Mouse (Mus musculus) bone marrow, adult 2 months (tissue): ENCODE measurements around the gene Ncapg2. TPM values are rescaled to one million over a fixed set of nuclear protein-coding genes. Genes with fewer than 3 reads are reported as not detected.

Source experiments
- H3K27ac ChIP-seq: fragments of 200-500 bp; 2 replicates; pipeline ENCODE4 v1.5.1; 2012; ENCODE audit warnings: low read depth, mild to moderate bottlenecking, control low read depth, inconsistent platforms, low read length; ENCODE audit not compliant: control insufficient read depth, poor library complexity, insufficient read depth
- H3K4me1 ChIP-seq: fragments of 200-500 bp; 2 replicates; pipeline ENCODE4 v1.6.1; 2011; ENCODE audit warnings: low read length; ENCODE audit not compliant: control insufficient read depth, insufficient read depth
- H3K4me3 ChIP-seq: fragments of 200-500 bp; replicated peaks from 2 replicates; pipeline ENCODE3; 2011; ENCODE audit warnings: mild to moderate bottlenecking, low read depth, low read length, control low read depth; ENCODE audit not compliant: control insufficient read depth
- CTCF ChIP-seq: fragments of 200-500 bp; IDR thresholded peaks from 2 replicates; pipeline ENCODE4 v1.5.1; 2011; ENCODE audit warnings: low read length, control low read depth; ENCODE audit not compliant: control insufficient read depth, insufficient read depth
- POLR2A ChIP-seq: fragments of 200-500 bp; IDR thresholded peaks from 2 replicates; pipeline ENCODE4 v1.6.1; 2011; ENCODE audit warnings: low read depth, mild to moderate bottlenecking, control low read depth, low read length, borderline replicate concordance; ENCODE audit not compliant: control insufficient read depth
- WGBS: fragments of 180-500 bp; shearing (Covaris S2); methylation state at CpG from one replicate; pipeline ENCODE4 v1.1.7; 2018; 5-methylcytosine and 5-hydroxymethylcytosine counted together
- polyA plus RNA-seq: library from polyadenylated mRNA; stranded (reverse); fragments of >200 nt; gene quantifications from 2 replicates; pipeline ENCODE4 v1.2.4, GENCODE M21; 2011; ENCODE audit warnings: low replicate concordance; ENCODE audit not compliant: missing spikeins, insufficient read depth, insufficient read length

The Ncapg2 gene
- polyA plus RNA-seq, 1 experiment: 57.5 TPM

- no peak for TF ChIP-seq POLR2A
- no peak for TF ChIP-seq CTCF
- Histone ChIP-seq H3K27ac (no peak overlapping the region), H3K4me3 (no peak overlapping the region), H3K4me1 (peaks cover 2% of the 10 kb centered on the region)
- WGBS: 60% methylated on average over 1 of the region's 1 CpGs
These were observed 76.7 kb downstream of the Ncapg2 start for GRCm38 (mm10) chr12:116481921-116482320.

GRCm38 (mm10) chr12:116483581-116483980, 78.4 kb downstream of the Ncapg2 start:
- Histone ChIP-seq H3K4me3 (no peak overlapping the region), H3K27ac (no peak overlapping the region), H3K4me1 (peaks cover 2% of the 10 kb centered on the region)
- 53% methylated on average over 2 of the region's 2 CpGs for WGBS
- TF ChIP-seq POLR2A (no peak), CTCF (no peak)

- Histone ChIP-seq H3K4me1 (peaks cover 2% of the 10 kb centered on the region), H3K4me3 (no peak overlapping the region), H3K27ac (no peak overlapping the region)
- WGBS: 62% methylated on average over 8 of the region's 8 CpGs
- TF ChIP-seq CTCF (no peak), POLR2A (no peak)
These were observed 79.8 kb downstream of the Ncapg2 start for GRCm38 (mm10) chr12:116484991-116485390.

- Histone ChIP-seq H3K4me1 (peaks cover 2% of the 10 kb centered on the region), H3K27ac (no peak within 1 kb of the TSS), H3K4me3 (no peak within 1 kb of the TSS)
- no peak for TF ChIP-seq POLR2A
- no peak for TF ChIP-seq CTCF
- WGBS: under 1% methylated on average over 85 of the region's 86 CpGs
These were observed 80.6 kb downstream of the Ncapg2 start, which contains the start of gene Ptprn2 for GRCm38 (mm10) chr12:116485591-116486403. TSS of gene Ptprn2 (plus strand) at chr12:116485720.

GRCm38 (mm10) chr12:116486404-116486730, 81.2 kb downstream of the Ncapg2 start:
- no peak for TF ChIP-seq CTCF
- no peak for TF ChIP-seq POLR2A
- H3K4me3 ChIP-seq: no peak overlapping the region
- H3K4me1 ChIP-seq: peaks cover 2% of the 10 kb centered on the region
- 15% methylated on average over 10 of the region's 10 CpGs for WGBS
- H3K27ac ChIP-seq: no peak overlapping the region

- TF ChIP-seq CTCF (no peak), POLR2A (no peak)
- WGBS: 65% methylated on average over 8 of the region's 8 CpGs
- Histone ChIP-seq H3K4me1 (peaks cover 2% of the 10 kb centered on the region), H3K4me3 (no peak overlapping the region), H3K27ac (no peak overlapping the region)
These were observed 83.6 kb downstream of the Ncapg2 start for GRCm38 (mm10) chr12:116488836-116489235.

- H3K27ac ChIP-seq: no peak overlapping the region
- H3K4me3 ChIP-seq: no peak overlapping the region
- TF ChIP-seq POLR2A (no peak), CTCF (no peak)
- H3K4me1 ChIP-seq: peaks cover 2% of the 10 kb centered on the region
- WGBS: 78% methylated on average over 5 of the region's 5 CpGs
These were observed 85.6 kb downstream of the Ncapg2 start for GRCm38 (mm10) chr12:116490575-116491356.

- TF ChIP-seq CTCF (no peak), POLR2A (no peak)
- H3K27ac ChIP-seq: no peak overlapping the region
- H3K4me1 ChIP-seq: no peaks in the 10 kb centered on the region
- no peak overlapping the region for H3K4me3 ChIP-seq
These were observed 93.5 kb downstream of the Ncapg2 start for GRCm38 (mm10) chr12:116498666-116499065.
